Comparison of ENCODE assay signal across 12 mouse cellular contexts in the genomic region with DNA sequence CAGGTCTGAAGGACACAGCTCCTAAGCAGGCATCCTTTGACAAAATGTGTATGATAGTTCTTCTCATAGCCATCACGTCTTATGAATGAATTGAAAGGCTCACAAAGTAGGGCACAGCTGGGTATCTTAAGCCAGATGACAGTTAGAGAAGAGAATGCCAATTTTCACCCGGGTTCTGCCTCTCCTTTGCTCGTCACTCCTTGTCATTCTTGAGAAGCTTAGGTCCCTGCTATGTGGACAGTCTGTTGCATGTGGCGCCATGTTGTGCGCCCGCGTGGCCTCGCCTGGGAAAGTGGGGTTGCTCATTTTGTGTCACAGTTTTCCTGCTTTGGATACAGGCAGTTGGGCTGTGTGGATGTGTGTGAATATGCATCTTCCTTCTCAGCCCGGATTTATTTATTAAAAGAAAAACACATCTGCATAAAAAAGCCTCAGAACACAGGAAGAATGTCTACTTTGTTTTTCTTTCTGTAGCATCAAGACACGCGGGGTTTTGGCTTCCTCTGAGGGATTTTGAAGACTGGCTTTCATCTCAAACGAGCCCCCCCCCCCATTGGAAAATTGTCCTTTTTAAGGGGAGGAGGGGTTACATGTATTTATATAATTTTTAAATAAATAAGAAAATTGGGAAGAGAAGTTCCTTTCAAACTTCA.
DNase-seq lines count a peak whose midpoint lies in the region; ATAC-seq and TF ChIP-seq lines count a peak whose summit lies in the region.
"Had no signal": no experiment of that assay in that cellular context is flagged by ENCODE, and none has a peak within 500 bp of the region (broad histone marks: within the 10 kb centered on the region; RNA-seq: fewer than 3 reads in every experiment).

No protein-coding gene starts in this region.

- DNase-seq in heart, adult 11 months, result peak; percentile 88
- DNase-seq in heart, postnatal 25 days (ENCODE audit: low spot score), result no peak
- peak; percentile 60 for DNase-seq in kidney, postnatal 0 days (ENCODE audit: low spot score)
- no peak for DNase-seq in kidney, adult 18-20 months
- DNase-seq in retina, postnatal 1 day, result peak; percentile 71
- no peak for DNase-seq in adrenal gland, postnatal 10 days
- DNase-seq in adrenal gland, postnatal 14 days, result no peak
- DNase-seq: cerebellum, adult 11 months; liver, embryonic 13.5 days had no signal

- 57% methylated on average over 12 of the region's 12 CpGs for WGBS in kidney, postnatal 0 days
- 64% methylated on average over 12 of the region's 12 CpGs for WGBS in embryonic facial prominence, embryonic 13.5 days

- peak overlapping the region; percentile 84 for H3K27ac ChIP-seq in kidney, postnatal 0 days
- H3K27ac ChIP-seq in embryonic facial prominence, embryonic 13.5 days, result peak overlapping the region; percentile 71
- H3K27ac ChIP-seq: neural tube, embryonic 12.5 days had no signal

- H3K9me3 ChIP-seq in kidney, postnatal 0 days (replicated peaks; ENCODE audit: low read length), result no peaks in the 10 kb centered on the region
- no peaks in the 10 kb centered on the region for H3K9me3 ChIP-seq in embryonic facial prominence, embryonic 13.5 days
- H3K9me3 ChIP-seq: forebrain, embryonic 10.5 days; liver, embryonic 13.5 days; neural tube, embryonic 12.5 days had no signal

- intact Hi-C loops in heart, postnatal 25 days (cut with DNase I), result loop anchor here (5.0 kb wide), 1 partner anchor 220 kb away; no protein-coding TSS in a partner anchor

- peaks cover 81% of the 10 kb centered on the region for H3K4me1 ChIP-seq in kidney, postnatal 0 days (replicated peaks; ENCODE audit: insufficient read depth, low read length)
- H3K4me1 ChIP-seq in embryonic facial prominence, embryonic 13.5 days, result peaks cover 91% of the 10 kb centered on the region

- TF ChIP-seq CTCF in kidney, postnatal 0 days (IDR thresholded peaks at IDR 0.05; ENCODE audit: low read depth), result no peak

- H3K36me3 ChIP-seq in kidney, postnatal 0 days (ENCODE audit: insufficient read depth, low read length), result no peaks in the 10 kb centered on the region
- H3K36me3 ChIP-seq in embryonic facial prominence, embryonic 13.5 days, result no peaks in the 10 kb centered on the region
- H3K36me3 ChIP-seq: forebrain, embryonic 10.5 days; liver, embryonic 13.5 days; neural tube, embryonic 12.5 days had no signal

- H3K9ac ChIP-seq in kidney, postnatal 0 days (ENCODE audit: low read depth, low read length), result no peak overlapping the region
- no peak overlapping the region for H3K9ac ChIP-seq in embryonic facial prominence, embryonic 13.5 days
- H3K9ac ChIP-seq: liver, embryonic 13.5 days; neural tube, embryonic 12.5 days had no signal

- H3K4me2 ChIP-seq in kidney, postnatal 0 days (ENCODE audit: low read length), result no peak overlapping the region
- H3K4me2 ChIP-seq in embryonic facial prominence, embryonic 13.5 days, result no peak overlapping the region
- H3K4me2 ChIP-seq: liver, embryonic 13.5 days; neural tube, embryonic 12.5 days had no signal

- ATAC-seq in kidney, postnatal 0 days (replicated peaks; ENCODE audit: low FRiP score, low read depth), result no peak
- no peak for ATAC-seq in embryonic facial prominence, embryonic 13.5 days (ENCODE audit: insufficient number of reproducible peaks, insufficient read depth, low FRiP score, low TSS enrichment, low read depth)

- no peak overlapping the region for H3K4me3 ChIP-seq in kidney, postnatal 0 days (replicated peaks; ENCODE audit: low read depth, low read length)
- no peak overlapping the region for H3K4me3 ChIP-seq in embryonic facial prominence, embryonic 13.5 days
- H3K4me3 ChIP-seq: forebrain, embryonic 10.5 days; liver, embryonic 13.5 days; neural tube, embryonic 12.5 days had no signal

- no peaks in the 10 kb centered on the region for H3K27me3 ChIP-seq in kidney, postnatal 0 days (ENCODE audit: insufficient read depth, low read length)
- H3K27me3 ChIP-seq in embryonic facial prominence, embryonic 13.5 days, result no peaks in the 10 kb centered on the region
- H3K27me3 ChIP-seq: liver, embryonic 13.5 days had no signal

Comparison
In these comparisons a context has a peak if more than half of its experiments do, and no peak if none do; other contexts are left out.
1. DNase-seq: peak in heart, adult 11 months (single experiment), kidney, postnatal 0 days (single experiment) and retina, postnatal 1 day (single experiment); none in heart, postnatal 25 days (single experiment), kidney, adult 18-20 months (single experiment), adrenal gland, postnatal 10 days (single experiment) and adrenal gland, postnatal 14 days (single experiment).